8 mouse cellular contexts compared by ENCODE assay signal in the genomic region with DNA sequence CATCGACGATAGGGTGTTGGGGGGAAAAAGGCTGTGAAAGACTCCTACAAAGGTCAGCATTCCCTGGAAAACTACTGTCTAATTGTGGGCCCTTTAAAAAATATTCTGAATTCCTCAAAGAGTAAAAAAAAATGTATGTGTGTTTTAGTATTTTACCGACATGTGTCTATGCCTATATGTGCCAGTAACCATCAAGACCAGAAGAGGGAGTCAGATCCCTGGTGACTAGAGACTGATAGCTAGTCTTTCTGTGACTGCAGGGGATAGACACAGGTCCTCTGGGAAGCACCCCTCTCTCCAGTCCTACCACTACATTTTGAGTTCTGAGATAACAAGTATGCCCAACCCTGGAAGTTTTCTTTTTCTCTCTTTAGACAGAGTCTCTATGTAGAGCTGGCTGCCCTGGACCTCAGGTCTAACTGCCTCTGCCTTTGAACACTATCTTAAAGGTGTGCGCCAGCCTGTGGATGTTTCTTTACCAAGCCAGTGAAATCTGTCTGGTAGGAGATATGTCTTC. TPM values are rescaled to one million over a fixed set of nuclear protein-coding genes. Genes with fewer than 3 reads are reported as not detected.
DNase-seq lines count a peak whose midpoint lies in the region; ATAC-seq and TF ChIP-seq lines count a peak whose summit lies in the region.

No protein-coding gene starts in this region.

- peak; percentile 65 for TF ChIP-seq RAD21 in CH12.LX (IDR thresholded peaks at IDR 0.05; ENCODE audit: low read depth, low read length)

- peak overlapping the region; percentile 70 for H3K4me3 ChIP-seq in heart, embryonic 11.5 days (ENCODE audit: low read depth, low read length)
- peak overlapping the region; percentile 64 to 85 (median 74) for H3K4me3 ChIP-seq in CH12.LX (replicated peaks in 1 of 3; ENCODE audit: low read depth in 2 of 3, low read length in 2 of 3, poor library complexity in 1 of 3)
- H3K4me3 ChIP-seq in embryonic facial prominence, embryonic 14.5 days (ENCODE audit: low read depth, low read length): peak overlapping the region; percentile 75
- H3K4me3 ChIP-seq in limb, embryonic 14.5 days (replicated peaks; ENCODE audit: low read length): peak overlapping the region; percentile 66

- peak in 1 of 2 experiments; percentile 69; a peak in 2 of 4 replicates for TF ChIP-seq CTCF in CH12.LX (conservative IDR thresholded peaks at IDR 0.05 in 1 of 2, IDR thresholded peaks at IDR 0.05 in 1 of 2; ENCODE audit: low read depth in 2 of 2, low read length in 2 of 2)

- peak overlapping the region; percentile 82 for H3K9ac ChIP-seq in heart, embryonic 11.5 days (ENCODE audit: low read depth, low read length)
- H3K9ac ChIP-seq in CH12.LX (ENCODE audit: insufficient read depth, low read depth): peak overlapping the region; percentile 66
- peak overlapping the region; percentile 73 for H3K9ac ChIP-seq in embryonic facial prominence, embryonic 14.5 days (ENCODE audit: low read depth, low read length)
- H3K9ac ChIP-seq in limb, embryonic 14.5 days (ENCODE audit: low read depth, low read length, severe bottlenecking): peak overlapping the region; percentile 65; the same call in 1 of the 2 replicates

- H3K27me3 ChIP-seq in heart, embryonic 11.5 days (ENCODE audit: control insufficient read depth, insufficient read depth, low read length): no peaks in the 10 kb centered on the region
- no peaks in the 10 kb centered on the region for H3K27me3 ChIP-seq in CH12.LX (replicated peaks)
- H3K27me3 ChIP-seq in embryonic facial prominence, embryonic 14.5 days (replicated peaks; ENCODE audit: control insufficient read depth, insufficient read depth, low read length): no peaks in the 10 kb centered on the region
- H3K27me3 ChIP-seq in limb, embryonic 14.5 days (ENCODE audit: control insufficient read depth, insufficient read depth, low read length): no peaks in the 10 kb centered on the region

- TF ChIP-seq EP300 in CH12.LX (IDR thresholded peaks at IDR 0.05; ENCODE audit: low read length): no peak

- no peaks in the 10 kb centered on the region for H3K4me1 ChIP-seq in heart, embryonic 11.5 days (ENCODE audit: control insufficient read depth, insufficient read depth, low read length)
- peaks cover 2 to 28% of the 10 kb centered on the region in 2 experiments; a peak in 2 of 4 replicates for H3K4me1 ChIP-seq in CH12.LX (ENCODE audit: control insufficient read depth in 1 of 2, insufficient read depth in 2 of 2)
- peaks cover 16% of the 10 kb centered on the region for H3K4me1 ChIP-seq in embryonic facial prominence, embryonic 14.5 days (ENCODE audit: control insufficient read depth, insufficient read depth, low read length)
- peaks cover 12% of the 10 kb centered on the region for H3K4me1 ChIP-seq in limb, embryonic 14.5 days (ENCODE audit: control insufficient read depth, insufficient read depth, low read length)

- ATAC-seq in heart, embryonic 11.5 days (replicated peaks; ENCODE audit: insufficient number of reproducible peaks, low FRiP score, low TSS enrichment): no peak
- ATAC-seq in embryonic facial prominence, embryonic 14.5 days (ENCODE audit: low read depth): no peak
- no peak for ATAC-seq in limb, embryonic 14.5 days (ENCODE audit: low FRiP score, low read depth)

- H3K27ac ChIP-seq in heart, embryonic 11.5 days (ENCODE audit: low read depth, low read length): no peak overlapping the region
- peak overlapping the region; percentile 8; the same call in 1 of the 2 replicates for H3K27ac ChIP-seq in CH12.LX (ENCODE audit: insufficient read depth, low read depth)
- no peak overlapping the region for H3K27ac ChIP-seq in embryonic facial prominence, embryonic 14.5 days (replicated peaks; ENCODE audit: low read depth, low read length)
- H3K27ac ChIP-seq in limb, embryonic 14.5 days (replicated peaks; ENCODE audit: low read depth, low read length): no peak overlapping the region

- TF ChIP-seq POLR2A in CH12.LX (IDR thresholded peaks at IDR 0.05; ENCODE audit: low read depth, low read length): no peak
- no peak for TF ChIP-seq POLR2A in limb, embryonic 14.5 days (IDR thresholded peaks at IDR 0.05; ENCODE audit: borderline replicate concordance, extremely low read depth, insufficient read depth, insufficient read length)

- peaks cover 35% of the 10 kb centered on the region for H3K79me2 ChIP-seq in CH12.LX (replicated peaks; ENCODE audit: control insufficient read depth, extremely low read depth, insufficient read depth, poor library complexity, severe bottlenecking)

- in situ Hi-C loops in CH12.LX (cut with MboI; ENCODE audit: low pct_ligation_motif_present, low pct_unique_long_range_greater_than_20kb, low sequenced_read_pairs): loop anchor here (10.0 kb wide), 2 partner anchors 102 to 212 kb away; a partner anchor contains a TSS

- DNase-seq in heart, postnatal 4 days: no peak
- peak; percentile 58 for DNase-seq in CH12.LX (ENCODE audit: extremely low read depth)
- DNase-seq in embryonic facial prominence, embryonic 14.5 days (ENCODE audit: low spot score): no peak
- DNase-seq in limb, embryonic 14.5 days (ENCODE audit: low spot score): no peak
- peak; percentile 25 for DNase-seq in yolk sac, embryonic 10.5 days (ENCODE audit: low spot score)
- DNase-seq in right cerebral cortex, postnatal 14 days: no peak
- DNase-seq in lung, postnatal 25 days (ENCODE audit: low spot score): no peak

- no peaks in the 10 kb centered on the region for H3K36me3 ChIP-seq in heart, embryonic 11.5 days (ENCODE audit: control insufficient read depth, insufficient read depth, low read length)
- peaks cover 0 to 14% of the 10 kb centered on the region in 2 experiments for H3K36me3 ChIP-seq in CH12.LX (replicated peaks in 1 of 2; ENCODE audit: control insufficient read depth in 1 of 2, insufficient read depth in 1 of 2, low read length in 1 of 2)
- 0 out of 2 replicates have a peak, but pooled peaks cover 3% of the 10 kb centered on the region for H3K36me3 ChIP-seq in embryonic facial prominence, embryonic 14.5 days (ENCODE audit: control insufficient read depth, insufficient read depth, low read length)
- no peaks in the 10 kb centered on the region for H3K36me3 ChIP-seq in limb, embryonic 14.5 days (ENCODE audit: control insufficient read depth, insufficient read depth, low read length)

- H3K4me2 ChIP-seq in heart, embryonic 11.5 days: peak overlapping the region; percentile 76
- peak overlapping the region; percentile 97 for H3K4me2 ChIP-seq in CH12.LX (ENCODE audit: insufficient read depth, low read depth, poor library complexity, severe bottlenecking)
- peak overlapping the region; percentile 68 for H3K4me2 ChIP-seq in embryonic facial prominence, embryonic 14.5 days (ENCODE audit: low read depth, low read length)
- H3K4me2 ChIP-seq in limb, embryonic 14.5 days (replicated peaks; ENCODE audit: low read depth, low read length, severe bottlenecking): peak overlapping the region; percentile 66

- H3K9me3 ChIP-seq in heart, embryonic 11.5 days (replicated peaks; ENCODE audit: control insufficient read depth, low read length): no peaks in the 10 kb centered on the region
- no peaks in the 10 kb centered on the region for H3K9me3 ChIP-seq in CH12.LX (replicated peaks; ENCODE audit: low read length)
- no peaks in the 10 kb centered on the region for H3K9me3 ChIP-seq in embryonic facial prominence, embryonic 14.5 days (ENCODE audit: control insufficient read depth, low read length)
- no peaks in the 10 kb centered on the region for H3K9me3 ChIP-seq in limb, embryonic 14.5 days (ENCODE audit: control insufficient read depth, low read length)

- dilution Hi-C loops in CH12.LX (cut with MboI; ENCODE audit: extremely low pct_ligation_motif_present, extremely low pct_unique_long_range_greater_than_20kb, low sequenced_read_pairs): no loop called here

- 31% methylated on average over 4 of the region's 4 CpGs for WGBS in heart, embryonic 11.5 days (ENCODE audit: insufficient replicate concordance)
- 30% methylated on average over 4 of the region's 4 CpGs for WGBS in embryonic facial prominence, embryonic 14.5 days
- WGBS in limb, embryonic 14.5 days: 38% methylated on average over 4 of the region's 4 CpGs

RNA-seq across cellular contexts. Expression of a gene that starts 1.1 kb away (rescaled TPM):
- polyA plus RNA-seq in heart, embryonic 11.5 days (2014; fragmentation: Nextera tagmentation; extraction: Ambion mirVana): 157 and 168 TPM in 2 replicates
- total RNA-seq in heart, postnatal 4 days (2021): 10 to 100 TPM; 64.1 to 65.4 TPM
- total RNA-seq in CH12.LX (2012; rRNA removed) (239 and 308 TPM in 2 replicates), CH12.LX (2014; rRNA removed) (448 and 507 TPM in 2 replicates)
- 226 and 251 TPM in 2 replicates for polyA plus RNA-seq in CH12.LX (2012; ENCODE audit: insufficient read length, low read depth)
- polyA plus RNA-seq in embryonic facial prominence, embryonic 14.5 days (2014; fragmentation: Nextera tagmentation; extraction: Ambion mirVana): 186 and 203 TPM in 2 replicates
- polyA plus RNA-seq in limb, embryonic 14.5 days (2012; rRNA removed): 147 and 150 TPM in 2 replicates
- 193 and 210 TPM in 2 replicates for polyA plus RNA-seq in limb, embryonic 14.5 days (2014; fragmentation: Nextera tagmentation; extraction: Ambion mirVana)

RNA-seq across cellular contexts. Expression of a gene that starts 2.8 kb away (rescaled TPM):
- polyA plus RNA-seq in heart, embryonic 11.5 days (2014; fragmentation: Nextera tagmentation; extraction: Ambion mirVana): 12.8 and 15.0 TPM in 2 replicates
- 10 to 100 TPM; 35.5 to 36.5 TPM for total RNA-seq in heart, postnatal 4 days (2021)
- 10.5 and 14.8 TPM in 2 replicates for total RNA-seq in CH12.LX (2012; rRNA removed)
- total RNA-seq in CH12.LX (2014; rRNA removed): 7.8 and 8.2 TPM in 2 replicates
- 9.1 and 10.5 TPM in 2 replicates for polyA plus RNA-seq in CH12.LX (2012; ENCODE audit: insufficient read length, low read depth)
- 15.6 and 16.5 TPM in 2 replicates for polyA plus RNA-seq in embryonic facial prominence, embryonic 14.5 days (2014; fragmentation: Nextera tagmentation; extraction: Ambion mirVana)
- 32.5 TPM in 2 replicates for polyA plus RNA-seq in limb, embryonic 14.5 days (2012; rRNA removed)
- 14.1 and 15.4 TPM in 2 replicates for polyA plus RNA-seq in limb, embryonic 14.5 days (2014; fragmentation: Nextera tagmentation; extraction: Ambion mirVana)

RNA-seq across cellular contexts. Expression of a gene that starts 3.3 kb away (rescaled TPM):
- 0.06 TPM in 1 of 2 replicates, not detected in the other for polyA plus RNA-seq in heart, embryonic 11.5 days (2014; fragmentation: Nextera tagmentation; extraction: Ambion mirVana)
- not detected for total RNA-seq in heart, postnatal 4 days (2021)
- not detected in 2 replicates for total RNA-seq in CH12.LX (2012; rRNA removed)
- total RNA-seq in CH12.LX (2014; rRNA removed): 0.51 TPM in 1 of 2 replicates, not detected in the other
- not detected in 2 replicates for polyA plus RNA-seq in CH12.LX (2012; ENCODE audit: insufficient read length, low read depth)
- polyA plus RNA-seq in embryonic facial prominence, embryonic 14.5 days (2014; fragmentation: Nextera tagmentation; extraction: Ambion mirVana): not detected in 2 replicates
- 0.03 TPM in 1 of 2 replicates, not detected in the other for polyA plus RNA-seq in limb, embryonic 14.5 days (2012; rRNA removed)
- polyA plus RNA-seq in limb, embryonic 14.5 days (2014; fragmentation: Nextera tagmentation; extraction: Ambion mirVana): not detected in 2 replicates

RNA-seq across cellular contexts. Expression of a gene that starts 3.7 kb away (rescaled TPM):
- 0.04 TPM in 1 of 2 replicates, not detected in the other for polyA plus RNA-seq in heart, embryonic 11.5 days (2014; fragmentation: Nextera tagmentation; extraction: Ambion mirVana)
- total RNA-seq in heart, postnatal 4 days (2021): not detected
- total RNA-seq in CH12.LX (2012; rRNA removed): 0.04 TPM in 1 of 2 replicates, not detected in the other
- total RNA-seq in CH12.LX (2014; rRNA removed): not detected in 2 replicates
- 0.08 TPM in 1 of 2 replicates, not detected in the other for polyA plus RNA-seq in CH12.LX (2012; ENCODE audit: insufficient read length, low read depth)
- not detected in 2 replicates for polyA plus RNA-seq in embryonic facial prominence, embryonic 14.5 days (2014; fragmentation: Nextera tagmentation; extraction: Ambion mirVana)
- polyA plus RNA-seq in limb, embryonic 14.5 days (2012; rRNA removed): not detected in 2 replicates
- polyA plus RNA-seq in limb, embryonic 14.5 days (2014; fragmentation: Nextera tagmentation; extraction: Ambion mirVana): not detected in 2 replicates

RNA-seq across cellular contexts. Expression of a gene that starts 23.6 kb away (rescaled TPM):
- polyA plus RNA-seq in heart, embryonic 11.5 days (2014; fragmentation: Nextera tagmentation; extraction: Ambion mirVana): 15.4 and 17.2 TPM in 2 replicates
- 1 to 10 TPM; 6.6 to 7.7 TPM for total RNA-seq in heart, postnatal 4 days (2021)
- 17.2 and 19.9 TPM in 2 replicates for total RNA-seq in CH12.LX (2012; rRNA removed)
- 10.7 and 12.3 TPM in 2 replicates for total RNA-seq in CH12.LX (2014; rRNA removed)
- 66.8 and 75.2 TPM in 2 replicates for polyA plus RNA-seq in CH12.LX (2012; ENCODE audit: insufficient read length, low read depth)
- polyA plus RNA-seq in embryonic facial prominence, embryonic 14.5 days (2014; fragmentation: Nextera tagmentation; extraction: Ambion mirVana): 17.5 and 19.3 TPM in 2 replicates
- polyA plus RNA-seq in limb, embryonic 14.5 days (2012; rRNA removed): 39.9 and 64.6 TPM in 2 replicates
- polyA plus RNA-seq in limb, embryonic 14.5 days (2014; fragmentation: Nextera tagmentation; extraction: Ambion mirVana): 19.7 and 20.9 TPM in 2 replicates

Comparison
In these comparisons a context has a peak if more than half of its experiments do, and no peak if none do; other contexts are left out.
1. DNase-seq: peak in CH12.LX (single experiment) and yolk sac, embryonic 10.5 days (single experiment); none in heart, postnatal 4 days (single experiment), embryonic facial prominence, embryonic 14.5 days (single experiment), limb, embryonic 14.5 days (single experiment), right cerebral cortex, postnatal 14 days (single experiment) and lung, postnatal 25 days (single experiment).
2. Peak in every context shown above with its lines, with median percentiles within 50 percentile points of each other: H3K4me2 ChIP-seq, H3K4me3 ChIP-seq and H3K9ac ChIP-seq.